Mouse (Mus musculus): ENCODE measurements around the gene 1700015F17Rik. TPM values are rescaled to one million over a fixed set of nuclear protein-coding genes. Genes with fewer than 3 reads are reported as not detected.

Gene 1700015F17Rik
- polyA plus RNA-seq, 1 experiment from 2014 or later: not detected

DNA sequence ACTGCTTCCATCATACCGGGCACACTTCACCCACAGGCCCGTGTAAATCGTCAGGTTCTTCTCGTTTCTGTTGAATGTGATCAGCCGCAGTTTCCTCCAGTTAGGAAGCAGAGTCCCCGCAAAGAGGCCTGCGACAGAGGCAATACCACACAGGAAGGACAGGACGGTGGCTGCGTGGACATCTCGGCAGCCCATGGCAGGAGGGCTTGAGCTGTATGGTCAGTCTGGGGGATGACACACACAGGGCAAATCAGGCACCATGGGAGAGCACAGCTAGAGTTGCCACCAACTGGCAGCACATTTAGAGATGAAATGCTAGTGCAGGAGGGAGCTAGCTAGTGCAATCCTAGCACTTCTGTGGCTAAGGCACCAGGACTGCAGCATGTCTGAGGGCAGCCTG, 29.3 kb upstream of the 1700015F17Rik start:
- DNase-seq (ENCODE audit: low spot score) (no peak), ATAC-seq (ENCODE audit: low FRiP score, low TSS enrichment) (peak; percentile 29; the same call in 1 of the 2 replicates)
- Histone ChIP-seq H3K4me2 (replicated peaks; ENCODE audit: low read depth) (no peak overlapping the region), H3K9ac (ENCODE audit: low read length) (no peak overlapping the region), H3K4me1 (replicated peaks; ENCODE audit: control insufficient read depth, insufficient read depth) (no peaks in the 10 kb centered on the region), H3K27me3 (ENCODE audit: control insufficient read depth, insufficient read depth, low read length) (no peaks in the 10 kb centered on the region), H3K27ac (replicated peaks) (no peak overlapping the region), H3K4me3 (ENCODE audit: low read depth, low read length) (no peak overlapping the region), H3K36me3 (ENCODE audit: control insufficient read depth, insufficient read depth, low read length) (no peaks in the 10 kb centered on the region; the same call in 1 of the 2 replicates), H3K9me3 (ENCODE audit: control insufficient read depth, low read length) (no peaks in the 10 kb centered on the region)
- WGBS: 87% methylated on average over 10 of the region's 10 CpGs
- no peak for TF ChIP-seq EP300 (optimal IDR thresholded peaks at IDR 0.05)
- TF ChIP-seq CTCF (IDR thresholded peaks at IDR 0.05; ENCODE audit: low read depth): no peak

- TF ChIP-seq EP300 (optimal IDR thresholded peaks at IDR 0.05): no peak
- TF ChIP-seq CTCF (IDR thresholded peaks at IDR 0.05; ENCODE audit: low read depth): peak; percentile 81
- no peaks in the 10 kb centered on the region; the same call in 1 of the 2 replicates for H3K36me3 ChIP-seq (ENCODE audit: control insufficient read depth, insufficient read depth, low read length)
- H3K9me3 ChIP-seq (ENCODE audit: control insufficient read depth, low read length): no peaks in the 10 kb centered on the region
- ATAC-seq (ENCODE audit: low FRiP score, low TSS enrichment): peak; percentile 65; the same call in 1 of the 2 replicates
- no peaks in the 10 kb centered on the region for H3K27me3 ChIP-seq (ENCODE audit: control insufficient read depth, insufficient read depth, low read length)
- H3K4me2 ChIP-seq (replicated peaks; ENCODE audit: low read depth): no peak overlapping the region
- H3K4me1 ChIP-seq (replicated peaks; ENCODE audit: control insufficient read depth, insufficient read depth): no peaks in the 10 kb centered on the region
- no peak overlapping the region for H3K27ac ChIP-seq (replicated peaks)
- no peak overlapping the region for H3K4me3 ChIP-seq (ENCODE audit: low read depth, low read length)
- H3K9ac ChIP-seq (ENCODE audit: low read length): no peak overlapping the region
- DNase-seq (ENCODE audit: low spot score): peak; percentile 73
- WGBS: 53% methylated on average over 20 of the region's 20 CpGs
Measured at GRCm38 (mm10) chr5:5507701-5508225, 28.8 kb upstream of the 1700015F17Rik start.

GRCm38 (mm10) chr5:5504456-5504855, 25.5 kb upstream of the 1700015F17Rik start:
- H3K9ac ChIP-seq (ENCODE audit: low read length): no peak overlapping the region
- WGBS: 86% methylated on average over 13 of the region's 13 CpGs
- H3K27me3 ChIP-seq (ENCODE audit: control insufficient read depth, insufficient read depth, low read length): no peaks in the 10 kb centered on the region
- no peaks in the 10 kb centered on the region; the same call in 1 of the 2 replicates for H3K36me3 ChIP-seq (ENCODE audit: control insufficient read depth, insufficient read depth, low read length)
- no peak overlapping the region for H3K4me2 ChIP-seq (replicated peaks; ENCODE audit: low read depth)
- no peak for TF ChIP-seq EP300 (optimal IDR thresholded peaks at IDR 0.05)
- TF ChIP-seq CTCF (IDR thresholded peaks at IDR 0.05; ENCODE audit: low read depth): no peak
- no peak overlapping the region for H3K27ac ChIP-seq (replicated peaks)
- H3K4me3 ChIP-seq (ENCODE audit: low read depth, low read length): no peak overlapping the region
- no peaks in the 10 kb centered on the region for H3K9me3 ChIP-seq (ENCODE audit: control insufficient read depth, low read length)
- no peaks in the 10 kb centered on the region for H3K4me1 ChIP-seq (replicated peaks; ENCODE audit: control insufficient read depth, insufficient read depth)
- DNase-seq (ENCODE audit: low spot score) (no peak), ATAC-seq (ENCODE audit: low FRiP score, low TSS enrichment) (no peak)

- Histone ChIP-seq H3K36me3 (ENCODE audit: control insufficient read depth, insufficient read depth, low read length) (no peaks in the 10 kb centered on the region; the same call in 1 of the 2 replicates), H3K27me3 (ENCODE audit: control insufficient read depth, insufficient read depth, low read length) (no peaks in the 10 kb centered on the region), H3K9me3 (ENCODE audit: control insufficient read depth, low read length) (no peaks in the 10 kb centered on the region), H3K4me1 (replicated peaks; ENCODE audit: control insufficient read depth, insufficient read depth) (no peaks in the 10 kb centered on the region), H3K4me2 (replicated peaks; ENCODE audit: low read depth) (no peak overlapping the region), H3K4me3 (ENCODE audit: low read depth, low read length) (no peak overlapping the region), H3K27ac (replicated peaks) (no peak overlapping the region), H3K9ac (ENCODE audit: low read length) (no peak overlapping the region)
- no peak for TF ChIP-seq EP300 (optimal IDR thresholded peaks at IDR 0.05)
- no peak for TF ChIP-seq CTCF (IDR thresholded peaks at IDR 0.05; ENCODE audit: low read depth)
- no peak for DNase-seq (ENCODE audit: low spot score)
- no peak for ATAC-seq (ENCODE audit: low FRiP score, low TSS enrichment)
- WGBS: 53% methylated on average over 4 of the region's 4 CpGs
Measured at GRCm38 (mm10) chr5:5503381-5503780, 24.4 kb upstream of the 1700015F17Rik start.

- 65% methylated on average over 2 of the region's 2 CpGs for WGBS
Measured at GRCm38 (mm10) chr5:5501583-5501982, 22.6 kb upstream of the 1700015F17Rik start.

GRCm38 (mm10) chr5:5496393-5496792, 17.4 kb upstream of the 1700015F17Rik start:
- ATAC-seq (ENCODE audit: low FRiP score, low TSS enrichment) (no peak), DNase-seq (ENCODE audit: low spot score) (no peak)
- WGBS: 53% methylated on average over 3 of the region's 3 CpGs
- no peak overlapping the region for H3K9ac ChIP-seq (ENCODE audit: low read length)
- H3K4me3 ChIP-seq (ENCODE audit: low read depth, low read length): no peak overlapping the region
- no peaks in the 10 kb centered on the region for H3K27me3 ChIP-seq (ENCODE audit: control insufficient read depth, insufficient read depth, low read length)
- H3K4me2 ChIP-seq (replicated peaks; ENCODE audit: low read depth): no peak overlapping the region
- H3K9me3 ChIP-seq (ENCODE audit: control insufficient read depth, low read length): no peaks in the 10 kb centered on the region
- H3K36me3 ChIP-seq (ENCODE audit: control insufficient read depth, insufficient read depth, low read length): no peaks in the 10 kb centered on the region
- H3K4me1 ChIP-seq (replicated peaks; ENCODE audit: control insufficient read depth, insufficient read depth): no peaks in the 10 kb centered on the region
- H3K27ac ChIP-seq (replicated peaks): no peak overlapping the region
- TF ChIP-seq EP300 (optimal IDR thresholded peaks at IDR 0.05) (no peak), CTCF (IDR thresholded peaks at IDR 0.05; ENCODE audit: low read depth) (no peak)

More at GRCm38 (mm10) chr5:5501583-5501982, 22.6 kb upstream of the 1700015F17Rik start:
- Histone ChIP-seq H3K27ac (replicated peaks) (no peak overlapping the region), H3K4me3 (ENCODE audit: low read depth, low read length) (no peak overlapping the region), H3K27me3 (ENCODE audit: control insufficient read depth, insufficient read depth, low read length) (no peaks in the 10 kb centered on the region), H3K36me3 (ENCODE audit: control insufficient read depth, insufficient read depth, low read length) (no peaks in the 10 kb centered on the region; the same call in 1 of the 2 replicates), H3K4me1 (replicated peaks; ENCODE audit: control insufficient read depth, insufficient read depth) (no peaks in the 10 kb centered on the region), H3K9ac (ENCODE audit: low read length) (no peak overlapping the region), H3K4me2 (replicated peaks; ENCODE audit: low read depth) (no peak overlapping the region), H3K9me3 (ENCODE audit: control insufficient read depth, low read length) (no peaks in the 10 kb centered on the region)
- no peak for ATAC-seq (ENCODE audit: low FRiP score, low TSS enrichment)
- TF ChIP-seq CTCF (IDR thresholded peaks at IDR 0.05; ENCODE audit: low read depth) (no peak), EP300 (optimal IDR thresholded peaks at IDR 0.05) (no peak)
- no peak for DNase-seq (ENCODE audit: low spot score)
